Mouse (Mus musculus) liver, embryonic 13.5 days (tissue): ENCODE data around the gene Zfp282. TPM values are rescaled to one million over a fixed set of nuclear protein-coding genes. Genes with fewer than 3 reads are reported as not detected.

Source experiments
- ATAC-seq: fragments of 200-750 bp; cut with Nextera tagmentation; 2 replicates; pipeline ENCODE4 v1.8.0; 2017; ENCODE audit warnings: low read depth, mild to moderate bottlenecking, moderate number of reproducible peaks, moderate library complexity
- DNase-seq: peaks from one replicate; pipeline ENCODE4 v3.0.0; 2022
- H3K27ac ChIP-seq: fragments of 300-500 bp; sonication (generic); 2 replicates; pipeline ENCODE4 v1.5.1; 2015; ENCODE audit warnings: moderate library complexity, mild to moderate bottlenecking, inconsistent platforms
- H3K27me3 ChIP-seq: fragments of 300-500 bp; sonication (generic); 2 replicates; pipeline ENCODE4 v1.6.1; 2015; ENCODE audit warnings: mild to moderate bottlenecking, inconsistent platforms
- H3K36me3 ChIP-seq: fragments of 300-500 bp; sonication (generic); 2 replicates; pipeline ENCODE4 v1.6.1; 2015; ENCODE audit warnings: mild to moderate bottlenecking, inconsistent platforms
- H3K4me1 ChIP-seq: fragments of 300-500 bp; sonication (generic); replicated peaks from 2 replicates; pipeline ENCODE4 v1.6.1; 2015; ENCODE audit warnings: inconsistent platforms
- H3K4me2 ChIP-seq: fragments of 300-500 bp; sonication (generic); 2 replicates; pipeline ENCODE4 v1.6.1; 2015; ENCODE audit warnings: inconsistent platforms, mild to moderate bottlenecking, moderate library complexity
- H3K4me3 ChIP-seq: fragments of 300-500 bp; sonication (generic); replicated peaks from 2 replicates; pipeline ENCODE4 v1.5.1; 2015; ENCODE audit warnings: mild to moderate bottlenecking, inconsistent platforms
- H3K9ac ChIP-seq: fragments of 300-500 bp; sonication (generic); 2 replicates; pipeline ENCODE4 v1.6.1; 2015; ENCODE audit warnings: mild to moderate bottlenecking, inconsistent platforms
- H3K9me3 ChIP-seq: fragments of 300-500 bp; sonication (generic); replicated peaks from 2 replicates; pipeline ENCODE4 v1.6.1; 2016; ENCODE audit warnings: inconsistent platforms
- WGBS: fragments of 180-500 bp; shearing (Covaris S2); methylation state at CpG from one replicate; pipeline ENCODE4 v1.1.7; 2015; ENCODE audit not compliant: insufficient replicate concordance; 5-methylcytosine and 5-hydroxymethylcytosine counted together
- polyA plus RNA-seq: library from polyadenylated mRNA; unstranded; fragments of >200 nt; fragmentation: Nextera tagmentation; extraction: Ambion mirVana; gene quantifications from 2 replicates; pipeline ENCODE4 v1.2.1, GENCODE M21; 2015

Zfp282 gene
- polyA plus RNA-seq: 3.1 and 3.8 TPM in 2 replicates

DNA sequence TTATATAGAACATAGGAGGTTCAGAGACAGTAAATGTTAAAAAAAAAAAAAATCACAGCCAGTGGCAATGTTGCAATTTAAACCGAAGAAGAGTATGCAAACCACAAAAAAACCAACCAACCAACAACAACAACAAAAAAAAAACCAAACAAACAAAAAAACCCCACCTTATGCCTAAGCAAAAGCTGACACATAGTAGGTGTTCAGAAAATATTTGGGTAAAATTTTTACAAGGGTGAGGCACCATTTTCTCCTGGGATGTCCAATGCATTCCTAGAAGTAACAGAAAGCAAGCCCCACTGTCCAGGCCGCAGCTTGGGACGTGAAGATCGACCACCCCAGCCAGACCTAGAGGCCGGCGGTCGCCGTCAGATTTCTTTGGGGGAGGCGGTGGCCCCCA, at the start of gene Zfp282:
Gene Zfp282, plus strand, starts transcription at position 147 of the 400 bp plus-strand sequence.
- Histone ChIP-seq H3K4me3 (peak within 1 kb of the TSS; percentile 86), H3K4me2 (peak within 1 kb of the TSS; percentile 89), H3K27ac (peak within 1 kb of the TSS; percentile 94), H3K4me1 (peaks cover 30% of the 10 kb centered on the region), H3K36me3 (peaks cover 21% of the 10 kb centered on the region), H3K9ac (peak within 1 kb of the TSS; percentile 93), H3K9me3 (no peaks in the 10 kb centered on the region), H3K27me3 (no peaks in the 10 kb centered on the region)
- 3% methylated on average over 9 of the region's 9 CpGs for WGBS
- no peak for DNase-seq
- no peak for ATAC-seq

DNA sequence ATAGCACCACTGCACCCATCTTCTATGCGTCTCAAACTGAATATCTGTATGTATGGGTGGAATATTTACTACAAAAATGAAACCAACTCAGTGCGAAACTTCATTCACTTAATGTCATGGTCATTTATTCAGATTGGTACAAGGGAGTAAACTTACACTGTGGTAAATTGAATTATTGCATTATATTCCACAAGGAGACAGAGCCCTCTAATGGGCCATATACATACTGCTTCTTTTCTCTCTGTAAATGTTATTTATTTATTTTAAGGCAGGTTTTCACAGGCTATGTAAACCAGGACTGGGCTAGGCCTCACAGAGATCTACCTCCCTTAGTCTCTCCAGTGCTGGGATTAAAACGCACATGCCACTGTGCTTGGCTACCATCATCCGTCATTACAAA, 49.5 kb upstream of the Zfp282 start:
- no peak overlapping the region for H3K4me3 ChIP-seq
- H3K4me1 ChIP-seq: peaks cover 21% of the 10 kb centered on the region
- DNase-seq (no peak), ATAC-seq (no peak)
- H3K36me3 ChIP-seq: 0 out of 2 replicates have a peak, but pooled peaks cover 4% of the 10 kb centered on the region
- no peak overlapping the region for H3K27ac ChIP-seq
- H3K9me3 ChIP-seq: no peaks in the 10 kb centered on the region
- H3K4me2 ChIP-seq: no peak overlapping the region
- H3K9ac ChIP-seq: no peak overlapping the region
- WGBS: 85% methylated on average over 4 of the region's 4 CpGs
- no peaks in the 10 kb centered on the region for H3K27me3 ChIP-seq

DNA sequence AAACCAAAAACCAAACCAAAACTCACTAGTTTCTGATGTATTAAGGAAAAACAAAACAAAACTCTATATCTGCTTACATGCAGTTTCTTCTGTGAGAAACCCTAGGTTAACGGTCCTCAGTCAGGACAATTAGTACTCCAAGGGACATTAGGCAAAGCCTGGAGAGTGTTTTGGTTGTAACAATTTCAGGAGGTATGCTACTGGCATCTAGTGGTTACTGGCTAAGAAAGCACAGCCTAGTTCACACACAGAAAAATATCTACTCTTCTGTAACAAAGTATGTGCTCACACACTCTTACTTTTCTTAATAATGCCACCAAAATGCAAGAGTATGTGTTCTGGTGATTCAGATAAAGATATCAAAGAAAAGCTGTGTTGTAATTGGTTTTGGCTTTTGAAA, 48.1 kb upstream of the Zfp282 start:
- no peak overlapping the region for H3K4me3 ChIP-seq
- H3K27ac ChIP-seq: no peak overlapping the region
- no peaks in the 10 kb centered on the region for H3K27me3 ChIP-seq
- DNase-seq (no peak), ATAC-seq (no peak)
- no peaks in the 10 kb centered on the region for H3K9me3 ChIP-seq
- H3K36me3 ChIP-seq: 0 out of 2 replicates have a peak, but pooled peaks cover 4% of the 10 kb centered on the region
- no peak overlapping the region for H3K9ac ChIP-seq
- 50% methylated on average over 1 of the region's 1 CpGs for WGBS
- no peak overlapping the region for H3K4me2 ChIP-seq
- peaks cover 21% of the 10 kb centered on the region for H3K4me1 ChIP-seq

DNA sequence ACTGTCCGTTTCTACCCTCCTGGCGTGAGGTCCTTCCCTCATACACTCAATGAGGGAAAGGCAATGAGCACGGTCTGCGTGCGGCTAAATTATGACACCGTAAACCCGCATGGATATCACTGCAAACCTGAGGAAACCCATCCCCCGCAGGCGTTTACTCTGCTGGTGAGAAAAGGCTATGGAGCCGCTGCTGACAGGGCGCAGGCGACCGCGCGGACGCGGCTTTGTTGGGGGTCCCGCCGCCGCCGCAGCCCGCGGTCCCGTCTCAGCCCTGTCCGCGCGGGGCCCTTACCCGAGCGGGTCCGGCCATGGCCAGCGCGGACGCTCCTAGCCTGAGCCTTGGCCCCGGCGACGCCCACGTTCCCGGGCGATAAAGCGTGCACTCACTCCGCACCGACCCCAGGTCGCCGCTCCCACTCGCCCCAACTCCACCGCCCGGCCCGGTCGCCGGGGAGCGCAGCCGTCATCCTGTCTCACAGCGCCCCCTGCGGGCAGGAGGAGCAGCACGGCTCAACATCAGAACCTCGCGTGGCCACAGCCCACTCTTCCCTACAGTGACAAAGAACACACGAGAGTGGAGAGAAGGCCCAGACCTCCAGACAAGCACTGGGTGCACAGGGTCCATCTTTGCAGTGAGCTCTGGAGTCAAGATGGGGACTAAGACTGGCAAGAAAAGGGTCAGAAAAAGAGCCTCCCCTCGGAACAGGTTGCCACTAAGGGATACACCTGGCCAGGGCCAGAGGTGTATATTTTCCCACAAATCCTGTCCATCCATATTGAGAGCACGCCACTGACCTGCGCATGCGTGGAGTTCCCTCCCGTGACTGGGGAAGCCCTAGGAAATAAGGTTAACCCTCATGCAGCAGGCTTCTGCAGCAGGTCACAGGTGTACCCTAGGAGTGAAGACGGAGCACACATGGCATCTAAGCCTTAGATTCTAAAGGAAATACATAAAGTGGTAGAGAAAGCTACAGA, 46.6 kb upstream of the Zfp282 start, which contains the start of gene Zfp786:
Gene Zfp786, minus strand, starts transcription at position 764 of the 975 bp plus-strand sequence.
- ATAC-seq (peak; percentile 88), DNase-seq (peak; percentile 87)
- Histone ChIP-seq H3K27ac (no peak within 1 kb of the TSS), H3K9ac (peak within 1 kb of the TSS; percentile 87), H3K4me3 (peak within 1 kb of the TSS; percentile 83), H3K9me3 (no peaks in the 10 kb centered on the region), H3K4me2 (peak within 1 kb of the TSS; percentile 91), H3K27me3 (no peaks in the 10 kb centered on the region), H3K4me1 (peaks cover 23% of the 10 kb centered on the region), H3K36me3 (no peaks in the 10 kb centered on the region)
- 2% methylated on average over 64 of the region's 64 CpGs for WGBS

DNA sequence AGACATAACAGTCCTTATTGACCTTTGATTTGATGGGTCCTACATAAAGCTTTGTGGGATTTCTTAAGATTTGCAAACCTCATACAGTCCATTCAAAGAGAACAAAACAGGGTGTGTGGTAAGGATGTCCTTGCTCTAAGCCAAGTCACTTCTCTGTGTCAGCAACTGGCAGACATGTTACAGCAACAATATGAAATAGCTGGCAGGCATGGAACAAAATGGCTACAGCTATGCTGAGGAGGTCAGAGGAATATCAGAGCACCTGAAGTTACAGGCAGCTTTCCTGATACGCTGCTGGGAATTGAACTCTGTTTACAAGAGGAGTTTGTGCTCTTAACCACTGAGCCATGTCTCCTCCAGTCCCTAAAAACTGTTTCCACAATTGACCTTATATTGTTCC, 44.8 kb upstream of the Zfp282 start:
- no peaks in the 10 kb centered on the region for H3K9me3 ChIP-seq
- ATAC-seq (no peak), DNase-seq (no peak)
- no peaks in the 10 kb centered on the region for H3K36me3 ChIP-seq
- no peak overlapping the region for H3K9ac ChIP-seq
- no peak overlapping the region for H3K27ac ChIP-seq
- peaks cover 33% of the 10 kb centered on the region for H3K4me1 ChIP-seq
- H3K27me3 ChIP-seq: no peaks in the 10 kb centered on the region
- 66% methylated on average over 1 of the region's 1 CpGs for WGBS
- no peak overlapping the region for H3K4me2 ChIP-seq
- H3K4me3 ChIP-seq: no peak overlapping the region

DNA sequence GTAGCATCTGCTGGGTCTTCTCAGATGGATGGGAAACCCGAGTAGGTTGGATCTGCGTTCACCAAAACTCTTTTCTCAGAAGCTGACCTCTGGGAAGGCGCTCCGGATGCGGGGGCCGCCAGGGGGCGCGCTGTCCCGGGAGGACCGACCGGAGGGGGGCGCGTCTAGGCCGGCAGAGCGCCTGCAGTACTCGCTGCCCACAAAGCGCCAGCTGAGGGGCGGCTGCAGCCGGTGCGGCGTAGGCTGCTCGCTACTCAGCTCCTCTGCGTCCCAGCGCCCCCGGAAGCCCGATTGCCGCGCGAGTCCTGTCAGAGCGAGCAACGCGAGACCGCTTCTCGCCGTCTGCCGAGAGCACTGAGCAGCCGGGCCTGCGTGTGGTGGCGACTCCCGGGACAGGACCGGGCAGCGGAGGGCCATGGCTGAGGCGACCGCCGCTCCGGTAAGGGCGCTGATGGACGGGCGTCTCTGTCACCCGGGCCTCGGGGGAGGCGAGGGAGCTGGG, 41.5 kb upstream of the Zfp282 start, which contains the start of gene Zfp398:
Gene Zfp398, plus strand, starts transcription at position 180 of the 502 bp plus-strand sequence.
- peak within 1 kb of the TSS; percentile 94 for H3K9ac ChIP-seq
- no peaks in the 10 kb centered on the region for H3K27me3 ChIP-seq
- peak within 1 kb of the TSS; percentile 94 for H3K4me3 ChIP-seq
- peaks cover 4% of the 10 kb centered on the region for H3K36me3 ChIP-seq
- peak within 1 kb of the TSS; percentile 88 for H3K27ac ChIP-seq
- peaks cover 41% of the 10 kb centered on the region for H3K4me1 ChIP-seq
- ATAC-seq (peak; percentile 90), DNase-seq (peak; percentile 92)
- peak within 1 kb of the TSS; percentile 94 for H3K4me2 ChIP-seq
- no peaks in the 10 kb centered on the region for H3K9me3 ChIP-seq
- under 1% methylated on average over 52 of the region's 52 CpGs for WGBS

DNA sequence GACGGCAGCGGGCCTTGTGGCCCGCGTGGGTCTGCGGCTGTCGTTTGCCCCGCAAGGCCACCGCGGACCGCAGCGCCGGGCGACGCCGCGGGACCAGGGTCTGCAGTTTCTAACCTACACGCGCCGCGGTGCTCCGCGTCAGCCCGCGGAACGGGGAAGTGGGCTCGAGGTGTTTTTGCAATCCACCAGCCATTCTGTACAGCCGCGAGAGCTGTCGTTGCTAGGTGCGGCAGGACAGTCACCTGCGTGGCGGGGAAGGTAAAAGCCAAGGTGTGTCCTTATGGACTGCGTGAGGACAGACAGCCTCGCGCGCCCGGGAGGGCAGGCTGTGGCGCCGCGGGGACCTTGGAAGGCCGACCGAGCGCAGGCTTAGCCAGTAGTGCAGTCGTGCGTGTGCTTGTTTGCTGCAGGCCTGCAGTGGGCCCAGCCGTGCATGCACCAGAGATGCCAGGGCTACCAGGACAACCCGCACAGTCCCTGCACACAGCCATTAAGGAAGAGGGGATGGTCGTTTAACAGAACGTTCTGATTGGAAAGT, 41.0 kb upstream of the Zfp282 start:
- Histone ChIP-seq H3K9me3 (no peaks in the 10 kb centered on the region), H3K4me1 (peaks cover 38% of the 10 kb centered on the region), H3K36me3 (peaks cover 4% of the 10 kb centered on the region), H3K27me3 (no peaks in the 10 kb centered on the region), H3K9ac (peak overlapping the region; percentile 94), H3K4me2 (peak overlapping the region; percentile 94), H3K27ac (peak overlapping the region; percentile 88), H3K4me3 (peak overlapping the region; percentile 94)
- under 1% methylated on average over 49 of the region's 49 CpGs for WGBS
- peak; percentile 71 for ATAC-seq
- peak; percentile 53 for DNase-seq

DNA sequence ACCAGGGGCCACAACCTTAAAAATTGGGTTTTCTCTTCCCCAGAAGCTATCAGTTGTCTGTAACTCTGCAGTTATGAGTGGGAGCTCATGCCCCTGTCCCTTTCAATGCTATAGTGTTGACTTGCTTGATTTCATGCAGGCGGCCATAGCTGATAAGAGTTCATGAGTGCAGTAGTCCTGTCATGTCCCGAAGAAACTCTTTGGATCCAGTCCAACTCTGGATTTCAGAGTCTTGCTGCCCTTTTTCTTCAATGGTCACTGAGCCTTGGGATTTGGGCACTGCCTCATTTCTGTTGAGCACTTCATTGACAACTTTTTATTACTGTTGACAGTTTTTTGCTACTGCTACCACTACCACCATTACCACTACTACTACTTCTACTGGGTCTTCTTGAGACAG, 39.4 kb upstream of the Zfp282 start:
- DNase-seq (no peak), ATAC-seq (no peak)
- peak overlapping the region; percentile 26; the same call in 1 of the 2 replicates for H3K4me2 ChIP-seq
- no peak overlapping the region for H3K4me3 ChIP-seq
- no peaks in the 10 kb centered on the region for H3K9me3 ChIP-seq
- 20% methylated on average over 2 of the region's 2 CpGs for WGBS
- H3K27me3 ChIP-seq: no peaks in the 10 kb centered on the region
- H3K4me1 ChIP-seq: peaks cover 48% of the 10 kb centered on the region
- peak overlapping the region; percentile 9; the same call in 1 of the 2 replicates for H3K9ac ChIP-seq
- peak overlapping the region; percentile 10; the same call in 1 of the 2 replicates for H3K27ac ChIP-seq
- H3K36me3 ChIP-seq: peaks cover 7% of the 10 kb centered on the region

DNA sequence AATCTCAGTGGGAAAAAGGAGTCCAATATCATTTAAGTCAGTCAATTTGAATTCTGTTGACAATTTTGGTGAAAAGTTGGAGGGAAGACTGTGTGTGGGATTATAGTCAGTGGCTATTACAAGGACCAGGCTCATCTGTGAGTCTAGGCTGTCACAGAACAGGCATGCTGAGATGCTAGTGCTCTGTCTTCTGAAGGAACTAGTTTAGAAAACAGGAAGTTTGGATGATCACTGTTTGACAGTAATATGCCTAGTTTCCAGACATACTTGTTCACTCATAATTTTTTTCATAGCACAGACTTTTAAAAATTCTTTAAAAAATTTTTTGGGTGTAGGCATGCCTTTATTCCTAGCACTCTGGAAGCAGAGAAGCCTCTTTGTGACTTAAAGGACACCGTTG, 35.9 kb upstream of the Zfp282 start:
- DNase-seq (no peak), ATAC-seq (no peak)
- Histone ChIP-seq H3K4me2 (no peak overlapping the region), H3K9me3 (no peaks in the 10 kb centered on the region), H3K4me3 (no peak overlapping the region), H3K4me1 (peaks cover 50% of the 10 kb centered on the region), H3K27me3 (no peaks in the 10 kb centered on the region), H3K9ac (no peak overlapping the region), H3K27ac (no peak overlapping the region), H3K36me3 (peaks cover 18% of the 10 kb centered on the region)
- 92% methylated on average over 1 of the region's 1 CpGs for WGBS

DNA sequence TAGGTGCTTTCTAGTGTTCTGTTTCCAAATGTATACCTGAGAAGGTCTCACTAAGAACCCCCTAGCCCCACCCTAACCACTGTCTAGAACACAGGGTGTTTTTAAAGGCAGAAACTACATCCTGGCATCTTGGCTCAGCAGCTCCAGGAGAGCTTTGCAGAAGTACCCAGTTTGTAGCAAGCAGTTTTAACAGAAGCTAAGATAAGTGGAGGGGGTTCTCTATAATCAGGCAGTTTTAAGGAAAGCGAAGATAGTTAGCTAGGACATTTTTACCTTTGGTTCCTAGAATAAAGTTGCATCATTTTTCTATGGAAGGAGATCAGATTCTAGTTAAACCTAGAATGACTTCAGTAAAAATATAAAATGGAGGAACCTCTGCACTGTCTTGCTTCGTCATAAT, 35.2 kb upstream of the Zfp282 start:
- no peaks in the 10 kb centered on the region for H3K9me3 ChIP-seq
- H3K9ac ChIP-seq: 0 out of 2 replicates have a peak overlapping the region, but pooled peaks have one; percentile 17
- no peak for ATAC-seq
- H3K4me1 ChIP-seq: peaks cover 44% of the 10 kb centered on the region
- 64% methylated on average over 2 of the region's 2 CpGs for WGBS
- no peak overlapping the region for H3K4me2 ChIP-seq
- H3K4me3 ChIP-seq: no peak overlapping the region
- peaks cover 18% of the 10 kb centered on the region for H3K36me3 ChIP-seq
- no peak for DNase-seq
- H3K27ac ChIP-seq: peak overlapping the region; percentile 45; the same call in 1 of the 2 replicates
- no peaks in the 10 kb centered on the region for H3K27me3 ChIP-seq

DNA sequence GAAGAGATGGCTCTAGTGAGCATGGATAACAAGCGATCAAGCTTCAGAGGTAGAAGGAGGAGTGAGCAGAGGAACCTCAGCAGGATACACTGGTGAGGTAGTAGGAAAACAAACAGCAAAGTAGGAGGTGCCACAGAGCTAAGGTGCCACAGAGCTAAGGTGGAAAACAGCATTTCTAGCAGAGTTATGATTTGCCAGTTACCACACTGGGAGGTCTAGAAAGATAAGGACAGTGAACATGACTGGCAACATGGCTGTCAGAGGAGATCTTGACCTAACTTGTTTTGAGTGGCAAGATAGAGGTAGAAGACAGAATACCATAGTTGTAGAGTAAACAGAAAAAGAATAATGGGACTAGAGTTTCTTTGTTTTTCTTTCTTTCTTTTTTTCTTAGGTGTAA, 34.7 kb upstream of the Zfp282 start:
- ATAC-seq (peak; percentile 80), DNase-seq (peak; percentile 17)
- no peak overlapping the region for H3K4me3 ChIP-seq
- WGBS: 76% methylated on average over 1 of the region's 1 CpGs
- H3K9ac ChIP-seq: 0 out of 2 replicates have a peak overlapping the region, but pooled peaks have one; percentile 17
- peak overlapping the region; percentile 45; the same call in 1 of the 2 replicates for H3K27ac ChIP-seq
- no peaks in the 10 kb centered on the region for H3K27me3 ChIP-seq
- peaks cover 40% of the 10 kb centered on the region for H3K4me1 ChIP-seq
- no peaks in the 10 kb centered on the region for H3K9me3 ChIP-seq
- H3K4me2 ChIP-seq: no peak overlapping the region
- peaks cover 18% of the 10 kb centered on the region for H3K36me3 ChIP-seq
